Mouse (Mus musculus) hindbrain, embryonic 10.5 days (tissue): ENCODE data around the gene Ppie. TPM values are rescaled to one million over a fixed set of nuclear protein-coding genes. Genes with fewer than 3 reads are reported as not detected.
"Not testable (repeated sequence)": the region's sequence is repeated elsewhere in the genome, so short reads cannot be mapped to it uniquely, and the experiment has no call there.

Source experiments
- DNase-seq: peaks from one replicate; pipeline ENCODE4 v3.0.0-alpha.2; 2017; ENCODE audit warnings: low spot score
- H3K27ac ChIP-seq: fragments of 300-500 bp; sonication (generic); 2 replicates; pipeline ENCODE4 v1.5.1; 2016; ENCODE audit warnings: mild to moderate bottlenecking, moderate library complexity
- H3K27me3 ChIP-seq: fragments of 300-500 bp; sonication (generic); 2 replicates; pipeline ENCODE4 v1.6.1; 2016; ENCODE audit warnings: mild to moderate bottlenecking; ENCODE audit not compliant: poor library complexity, insufficient read depth, severe bottlenecking
- H3K36me3 ChIP-seq: fragments of 300-500 bp; sonication (generic); 2 replicates; pipeline ENCODE4 v1.6.1; 2016; ENCODE audit warnings: mild to moderate bottlenecking, moderate library complexity
- H3K4me1 ChIP-seq: fragments of 300-500 bp; sonication (generic); replicated peaks from 2 replicates; pipeline ENCODE4 v1.6.1; 2016; ENCODE audit warnings: mild to moderate bottlenecking
- H3K4me3 ChIP-seq: fragments of 300-500 bp; sonication (generic); 2 replicates; pipeline ENCODE4 v1.5.1; 2016; ENCODE audit warnings: mild to moderate bottlenecking, moderate library complexity
- H3K9me3 ChIP-seq: fragments of 300-500 bp; sonication (generic); 2 replicates; pipeline ENCODE4 v1.6.1; 2016; ENCODE audit warnings: mild to moderate bottlenecking, moderate library complexity
- WGBS: fragments of 180-500 bp; shearing (Covaris S2); methylation state at CpG from one replicate; pipeline ENCODE4 v1.1.7; 2016; 5-methylcytosine and 5-hydroxymethylcytosine counted together
- polyA plus RNA-seq: library from polyadenylated mRNA; unstranded; fragments of >200 nt; fragmentation: Nextera tagmentation; extraction: Ambion mirVana; gene quantifications from 2 replicates; pipeline ENCODE4 v1.2.1, GENCODE M21; 2016

Gene Ppie
- polyA plus RNA-seq, 1 experiment from 2014 or later = 114 TPM

- Histone ChIP-seq H3K27ac (no peak overlapping the region), H3K4me1 (no peaks in the 10 kb centered on the region), H3K9me3 (no peaks in the 10 kb centered on the region), H3K36me3 (no peaks in the 10 kb centered on the region), H3K4me3 (no peak overlapping the region), H3K27me3 (no peaks in the 10 kb centered on the region; the same call in 1 of the 2 replicates)
- no peak for DNase-seq
- WGBS = 59% methylated on average over 5 of the region's 5 CpGs
Measured at GRCm38 (mm10) chr4:123152976-123153375, 13.2 kb upstream of the Ppie start.

GRCm38 (mm10) chr4:123152003-123152402 lies 12.3 kb upstream of the Ppie start:
- 75% methylated on average over 4 of the region's 4 CpGs for WGBS
- no peaks in the 10 kb centered on the region for H3K4me1 ChIP-seq
- H3K27me3 ChIP-seq = no peaks in the 10 kb centered on the region; the same call in 1 of the 2 replicates
- no peak overlapping the region for H3K27ac ChIP-seq
- no peaks in the 10 kb centered on the region for H3K36me3 ChIP-seq
- no peak overlapping the region for H3K4me3 ChIP-seq
- no peak for DNase-seq
- H3K9me3 ChIP-seq = no peaks in the 10 kb centered on the region

- Histone ChIP-seq H3K4me1 (no peaks in the 10 kb centered on the region), H3K9me3 (no peaks in the 10 kb centered on the region), H3K36me3 (no peaks in the 10 kb centered on the region), H3K4me3 (no peak overlapping the region), H3K27me3 (peaks cover 8% of the 10 kb centered on the region; the same call in 1 of the 2 replicates), H3K27ac (no peak overlapping the region)
- no peak for DNase-seq
- WGBS = 71% methylated on average over 5 of the region's 5 CpGs
Measured at GRCm38 (mm10) chr4:123147446-123148150, 7.8 kb upstream of the Ppie start.

GRCm38 (mm10) chr4:123137551-123137950 lies 2.2 kb downstream of the Ppie start:
- H3K27me3 ChIP-seq = peaks cover 7% of the 10 kb centered on the region; the same call in 1 of the 2 replicates
- no peak overlapping the region for H3K4me3 ChIP-seq
- peaks cover 21% of the 10 kb centered on the region for H3K4me1 ChIP-seq
- no peak overlapping the region for H3K27ac ChIP-seq
- H3K9me3 ChIP-seq = no peaks in the 10 kb centered on the region
- no peak for DNase-seq
- WGBS = 92% methylated on average over 3 of the region's 3 CpGs
- peaks cover 46% of the 10 kb centered on the region for H3K36me3 ChIP-seq

- H3K27me3 ChIP-seq = no peaks in the 10 kb centered on the region
- no peak overlapping the region for H3K27ac ChIP-seq
- H3K4me1 ChIP-seq = no peaks in the 10 kb centered on the region
- no peak for DNase-seq
- H3K4me3 ChIP-seq = no peak overlapping the region
- H3K36me3 ChIP-seq = peaks cover 82% of the 10 kb centered on the region
- no peaks in the 10 kb centered on the region for H3K9me3 ChIP-seq
- 88% methylated on average over 4 of the region's 4 CpGs for WGBS
Measured at GRCm38 (mm10) chr4:123127051-123127450, 12.7 kb downstream of the Ppie start.

- H3K4me1 ChIP-seq = no peaks in the 10 kb centered on the region
- H3K4me3 ChIP-seq = no peak overlapping the region
- 94% methylated on average over 7 of the region's 7 CpGs for WGBS
- no peak for DNase-seq
- no peaks in the 10 kb centered on the region for H3K9me3 ChIP-seq
- H3K27me3 ChIP-seq = no peaks in the 10 kb centered on the region
- H3K36me3 ChIP-seq = peaks cover 78% of the 10 kb centered on the region
- no peak overlapping the region for H3K27ac ChIP-seq
Measured at GRCm38 (mm10) chr4:123126626-123127025, 13.1 kb downstream of the Ppie start.

GRCm38 (mm10) chr4:123121286-123121685 lies 18.5 kb downstream of the Ppie start:
- Histone ChIP-seq H3K4me3 (no peak overlapping the region), H3K36me3 (peaks cover 25% of the 10 kb centered on the region), H3K4me1 (peaks cover 3% of the 10 kb centered on the region), H3K27ac (no peak overlapping the region), H3K27me3 (peaks cover 17% of the 10 kb centered on the region), H3K9me3 (0 out of 2 replicates have a peak, but pooled peaks cover 3% of the 10 kb centered on the region)
- no peak for DNase-seq
- 91% methylated on average over 2 of the region's 2 CpGs for WGBS

- Histone ChIP-seq H3K27me3 (peaks cover 37% of the 10 kb centered on the region), H3K4me3 (peak overlapping the region; percentile 48), H3K4me1 (peaks cover 12% of the 10 kb centered on the region)
- WGBS = 19% methylated on average over 42 of the region's 42 CpGs
- not testable (repeated sequence) for DNase-seq, H3K9me3 ChIP-seq, H3K27ac ChIP-seq, H3K36me3 ChIP-seq
Measured at GRCm38 (mm10) chr4:123116640-123117039, 23.1 kb downstream of the Ppie start.

GRCm38 (mm10) chr4:123116011-123116410 lies 23.7 kb downstream of the Ppie start, which contains the start of gene Oxct2b:
Oxct2b (plus strand) TSS chr4:123116266.
- H3K36me3 ChIP-seq = no peaks in the 10 kb centered on the region
- H3K9me3 ChIP-seq = 0 out of 2 replicates have a peak, but pooled peaks cover 3% of the 10 kb centered on the region
- H3K27me3 ChIP-seq = peaks cover 37% of the 10 kb centered on the region
- peaks cover 12% of the 10 kb centered on the region for H3K4me1 ChIP-seq
- WGBS = 12% methylated on average over 22 of the region's 22 CpGs
- DNase-seq = peak; percentile 48
- H3K4me3 ChIP-seq = peak within 1 kb of the TSS; percentile 48
- H3K27ac ChIP-seq = no peak within 1 kb of the TSS; the same call in 1 of the 2 replicates

- not testable (repeated sequence) for H3K9me3 ChIP-seq, H3K36me3 ChIP-seq, DNase-seq, H3K27ac ChIP-seq, H3K4me3 ChIP-seq
- H3K4me1 ChIP-seq = peaks cover 12% of the 10 kb centered on the region
- WGBS = 92% methylated on average over 4 of the region's 4 CpGs
- peaks cover 37% of the 10 kb centered on the region for H3K27me3 ChIP-seq
Measured at GRCm38 (mm10) chr4:123114651-123115050, 25.1 kb downstream of the Ppie start.

- WGBS = 83% methylated on average over 8 of the region's 8 CpGs
- no peak overlapping the region for H3K4me3 ChIP-seq
- no peak for DNase-seq
- H3K36me3 ChIP-seq = no peaks in the 10 kb centered on the region
- 0 out of 2 replicates have a peak, but pooled peaks cover under 1% of the 10 kb centered on the region for H3K9me3 ChIP-seq
- peaks cover 12% of the 10 kb centered on the region for H3K4me1 ChIP-seq
- peaks cover 33% of the 10 kb centered on the region for H3K27me3 ChIP-seq
- H3K27ac ChIP-seq = no peak overlapping the region
Measured at GRCm38 (mm10) chr4:123112216-123112764, 27.5 kb downstream of the Ppie start.

- WGBS = 77% methylated on average over 10 of the region's 10 CpGs
- not testable (repeated sequence) for H3K4me3 ChIP-seq, DNase-seq, H3K27ac ChIP-seq, H3K9me3 ChIP-seq, H3K4me1 ChIP-seq, H3K36me3 ChIP-seq
- peaks cover 35% of the 10 kb centered on the region for H3K27me3 ChIP-seq
Measured at GRCm38 (mm10) chr4:123111275-123111983, 28.3 kb downstream of the Ppie start.

- WGBS = 92% methylated on average over 4 of the region's 4 CpGs
- no peaks in the 10 kb centered on the region for H3K36me3 ChIP-seq
- peaks cover 3% of the 10 kb centered on the region for H3K4me1 ChIP-seq
- DNase-seq = no peak
- no peaks in the 10 kb centered on the region for H3K9me3 ChIP-seq
- H3K27me3 ChIP-seq = peaks cover 35% of the 10 kb centered on the region
- H3K4me3 ChIP-seq = no peak overlapping the region
- no peak overlapping the region for H3K27ac ChIP-seq
Measured at GRCm38 (mm10) chr4:123110751-123111150, 29.0 kb downstream of the Ppie start.
